Mouse (Mus musculus) granulocyte monocyte progenitor cell, adult 5-6 weeks (primary cell): ENCODE data around the gene Tenm3. TPM values are rescaled to one million over a fixed set of nuclear protein-coding genes. Genes with fewer than 3 reads are reported as not detected.

ENCODE experiments used
- ATAC-seq: replicated peaks from 2 replicates; pipeline ENCODE4 v1.8.0; 2016; ENCODE audit warnings: mild to moderate bottlenecking, moderate TSS enrichment, inconsistent platforms; ENCODE audit not compliant: poor library complexity, severe bottlenecking
- total RNA-seq, 2 experiments: library from RNA; stranded (forward) in 1 of 2; stranded (reverse) in 1 of 2; fragments of 200-712, 200-1000 nt in 1 of 2; fragments of >200 nt in 1 of 2; fragmentation: Nextera tagmentation in 1 of 2; gene quantifications; 2 replicates each; pipeline ENCODE4 v1.2.3; 2014 to 2017

Gene Tenm3
- total RNA-seq, 2 experiments from 2014 or later = not detected

DNA sequence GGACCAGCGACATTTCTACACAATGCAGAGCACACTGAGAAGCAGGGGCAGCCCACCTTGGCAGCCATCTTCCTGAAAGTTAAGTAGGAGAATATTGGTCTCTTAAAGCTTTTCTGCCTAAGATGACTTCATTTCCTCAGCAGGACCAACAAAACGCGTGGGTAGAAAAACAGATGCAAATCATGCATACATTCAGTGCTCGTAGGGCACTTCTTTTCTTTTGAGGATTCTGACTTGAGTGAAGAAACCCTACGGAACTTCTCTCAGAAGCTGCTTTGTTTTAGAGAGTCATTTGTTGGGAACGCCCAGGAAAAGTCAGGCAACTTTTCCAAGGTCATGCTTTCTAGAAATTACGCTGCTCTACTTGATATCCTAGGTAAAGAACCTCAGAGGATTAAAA lies 298.9 kb downstream of the Tenm3 start:
- ATAC-seq = no peak

DNA sequence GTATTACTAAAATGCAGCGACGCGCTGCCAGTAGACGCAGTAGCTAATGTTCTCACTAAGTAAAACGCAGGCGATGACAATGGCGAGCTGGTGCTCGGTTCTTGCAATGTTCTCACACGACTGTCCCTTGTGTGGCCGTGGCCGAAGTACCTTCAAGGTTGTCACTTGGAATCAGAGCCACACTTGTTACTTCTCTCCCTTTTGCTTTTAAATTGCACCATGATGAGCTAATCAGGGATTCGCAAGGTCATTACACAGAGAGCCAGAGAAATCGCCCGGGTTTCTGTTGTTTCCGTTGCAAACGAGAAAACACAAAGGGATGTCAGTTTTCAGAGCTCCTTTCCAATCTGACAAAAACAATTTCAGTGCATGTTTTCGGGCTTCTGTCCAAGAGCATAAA lies 301.6 kb downstream of the Tenm3 start:
- no peak for ATAC-seq

DNA sequence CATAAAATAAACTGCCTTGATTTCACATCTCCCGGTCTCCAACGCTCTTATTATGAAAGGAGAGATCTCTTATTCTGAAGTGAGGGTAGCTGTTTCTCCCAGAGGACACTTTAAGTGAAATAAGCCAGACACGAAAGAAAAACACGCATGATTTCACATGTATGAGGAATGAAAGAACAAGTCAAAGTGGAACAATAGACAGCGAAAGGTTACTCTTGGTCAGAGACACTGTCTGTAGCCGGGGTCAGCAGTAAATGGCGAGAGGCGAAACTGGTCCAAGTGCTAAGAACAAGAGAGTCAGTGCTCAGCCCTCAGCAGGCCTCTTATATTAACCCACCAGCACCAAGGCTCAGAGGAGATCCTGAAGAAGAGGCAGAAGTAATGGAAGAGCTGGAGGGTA lies 302.9 kb downstream of the Tenm3 start:
- ATAC-seq = no peak

DNA sequence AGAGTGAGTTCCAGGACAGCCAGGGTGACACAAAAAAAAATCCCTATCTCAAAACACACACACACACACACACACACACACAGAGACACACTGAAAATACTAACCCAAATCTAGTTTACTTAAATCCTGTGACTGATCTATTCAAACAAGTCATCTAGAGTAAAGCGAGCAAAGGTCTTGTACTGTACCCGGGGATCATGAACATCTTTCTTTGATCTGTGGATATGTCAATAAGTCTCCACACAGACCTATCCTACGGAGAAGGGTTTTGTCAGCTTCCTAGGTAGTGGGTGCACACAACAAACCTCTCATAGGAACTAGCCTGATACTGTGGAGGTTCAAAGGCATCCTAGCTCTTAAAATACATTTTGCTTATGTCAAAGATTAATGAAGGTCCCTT lies 307.9 kb downstream of the Tenm3 start:
- no peak for ATAC-seq

DNA sequence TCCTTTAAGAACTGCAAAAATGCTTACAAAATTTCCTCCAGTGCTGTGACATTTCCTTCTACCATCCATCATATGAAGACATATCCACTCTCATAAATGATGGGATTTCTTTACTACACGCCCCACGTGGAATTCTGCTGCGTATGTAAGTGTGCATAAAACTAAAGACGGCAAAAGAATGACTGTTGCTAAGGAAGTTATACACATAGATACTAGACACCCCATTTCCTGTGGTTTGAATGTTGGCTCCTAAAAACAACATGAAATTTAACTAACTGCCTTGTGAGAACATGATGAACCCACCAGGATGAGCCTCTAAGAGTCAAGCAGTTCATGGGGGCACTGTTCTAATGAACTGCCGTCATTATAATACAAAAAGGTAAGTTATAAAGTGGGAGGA lies 312.0 kb downstream of the Tenm3 start:
- ATAC-seq = no peak

DNA sequence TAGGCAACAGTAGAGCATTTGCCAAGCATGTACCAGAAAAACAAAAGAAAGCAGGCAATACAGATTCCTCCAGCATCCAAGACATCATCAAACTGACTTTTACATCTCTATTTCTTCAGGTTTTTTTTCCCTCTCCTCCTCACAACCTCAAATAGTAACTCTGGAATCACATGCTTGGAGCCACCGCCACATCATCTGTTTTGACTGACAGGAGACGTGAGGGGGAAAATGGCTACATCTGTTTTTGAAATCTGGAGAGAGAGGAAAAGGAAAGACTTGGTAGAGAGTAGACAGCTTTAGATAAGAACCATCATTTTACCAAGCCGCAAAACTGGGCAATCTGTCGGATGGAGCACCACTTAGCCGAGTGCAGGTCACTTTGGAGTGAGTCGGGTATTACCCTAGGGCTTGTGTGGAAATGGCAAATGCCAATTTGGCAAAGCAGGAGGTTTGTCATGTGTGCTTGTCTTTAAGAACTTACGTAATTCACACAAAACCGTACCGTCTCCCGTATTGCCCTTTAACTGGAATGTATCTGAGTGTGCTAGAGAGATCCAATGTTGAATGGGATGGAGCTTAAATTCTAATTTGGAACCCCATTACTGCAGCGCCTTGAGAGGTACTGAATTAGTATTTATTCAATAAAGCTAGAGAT lies 312.7 kb downstream of the Tenm3 start:
- no peak for ATAC-seq

DNA sequence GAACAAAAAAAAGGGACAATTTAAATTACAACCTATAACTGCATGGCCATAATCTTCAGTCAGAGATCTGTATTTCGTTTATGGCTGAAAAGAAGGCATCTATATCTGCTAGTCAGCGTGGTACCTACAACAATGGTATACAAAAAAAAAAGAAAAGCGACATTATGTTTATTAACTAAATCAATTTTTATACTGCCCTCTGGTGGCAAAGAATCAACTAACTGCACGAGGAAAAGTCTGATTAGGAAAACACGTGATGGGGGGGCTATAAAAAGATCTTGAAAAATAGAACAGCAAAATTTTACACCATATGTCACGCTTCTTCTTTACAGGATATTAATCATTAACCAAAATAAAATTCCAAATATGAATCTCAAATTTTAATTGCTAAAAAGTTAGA lies 316.3 kb downstream of the Tenm3 start:
- no peak for ATAC-seq

DNA sequence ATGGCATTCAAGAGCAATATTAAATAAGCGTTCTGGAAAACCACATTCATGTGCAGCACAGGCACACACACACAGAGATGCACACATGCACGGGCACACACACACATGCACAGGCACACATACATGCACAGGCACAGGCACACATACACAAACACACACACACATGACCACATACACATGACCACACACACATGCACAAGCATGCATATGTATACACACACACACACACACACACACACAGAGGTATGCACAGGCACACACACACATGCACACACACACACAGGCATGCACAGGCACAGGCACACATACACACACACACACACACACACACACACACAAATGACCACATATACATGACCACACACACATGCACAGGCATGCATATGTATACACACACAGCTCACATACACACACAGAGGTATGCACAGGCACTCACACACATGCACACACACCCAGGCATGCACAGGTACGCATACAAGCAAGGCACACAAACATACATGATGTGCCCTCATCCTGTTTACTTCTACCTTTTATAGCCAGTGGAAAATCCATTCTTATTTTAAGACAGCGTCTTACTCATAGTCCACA lies 321.1 kb downstream of the Tenm3 start:
- ATAC-seq = no peak

DNA sequence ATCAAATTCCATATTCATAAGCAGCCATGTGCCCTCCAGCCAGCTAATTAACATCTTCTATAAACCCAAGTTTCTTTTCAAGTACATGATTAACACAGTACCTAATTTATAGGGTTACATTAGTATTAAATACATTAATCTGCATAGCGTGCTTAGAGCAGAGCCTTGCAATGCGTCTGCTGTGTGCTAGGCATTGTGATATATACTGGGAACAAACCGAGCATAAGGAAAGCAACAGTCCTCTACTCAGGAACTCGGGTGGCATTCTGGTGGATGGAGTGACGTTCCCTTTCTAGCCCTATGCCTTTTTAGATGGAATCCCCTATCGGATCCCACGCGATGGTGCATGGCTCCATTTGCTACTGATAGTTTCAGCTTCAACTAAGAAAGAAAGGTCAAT lies 321.7 kb downstream of the Tenm3 start:
- no peak for ATAC-seq

DNA sequence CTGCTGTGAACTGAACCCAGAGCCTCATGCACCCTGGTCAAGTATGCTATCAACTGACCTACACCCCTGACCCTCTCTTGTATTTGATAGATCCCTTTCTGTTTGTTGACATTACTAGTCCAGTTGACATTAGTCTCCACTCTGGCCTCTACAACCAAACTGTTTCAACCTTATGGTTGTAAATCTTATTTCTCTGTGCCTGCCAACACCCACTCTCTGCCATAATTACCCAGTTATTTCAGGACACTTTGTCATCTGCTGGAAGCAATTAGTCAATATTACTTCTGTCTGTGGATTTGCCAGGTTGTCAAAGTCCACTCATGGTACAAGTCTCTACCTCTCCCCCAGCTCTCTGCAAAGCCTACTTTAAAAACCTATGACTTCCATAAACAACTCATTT lies 326.3 kb downstream of the Tenm3 start:
- no peak for ATAC-seq

DNA sequence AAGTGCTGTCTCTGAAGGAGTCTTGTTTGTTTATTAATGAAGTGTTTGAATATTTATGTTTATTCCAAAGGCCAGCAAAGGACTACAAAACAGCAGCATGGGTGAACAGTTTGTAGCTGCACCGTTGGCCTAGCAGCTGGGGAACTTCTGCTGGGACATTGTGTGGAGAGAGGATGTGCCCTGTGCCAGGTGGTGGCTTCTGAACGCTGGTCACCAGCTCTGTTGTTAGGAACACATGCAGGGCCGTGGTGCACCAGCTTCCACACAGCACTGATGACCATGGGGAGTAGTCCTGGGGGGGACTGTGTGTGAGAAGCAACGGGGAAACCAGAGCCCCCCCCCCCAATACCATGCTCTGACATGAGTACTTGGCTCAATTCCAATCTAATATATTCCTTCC lies 329.5 kb downstream of the Tenm3 start:
- ATAC-seq = no peak

DNA sequence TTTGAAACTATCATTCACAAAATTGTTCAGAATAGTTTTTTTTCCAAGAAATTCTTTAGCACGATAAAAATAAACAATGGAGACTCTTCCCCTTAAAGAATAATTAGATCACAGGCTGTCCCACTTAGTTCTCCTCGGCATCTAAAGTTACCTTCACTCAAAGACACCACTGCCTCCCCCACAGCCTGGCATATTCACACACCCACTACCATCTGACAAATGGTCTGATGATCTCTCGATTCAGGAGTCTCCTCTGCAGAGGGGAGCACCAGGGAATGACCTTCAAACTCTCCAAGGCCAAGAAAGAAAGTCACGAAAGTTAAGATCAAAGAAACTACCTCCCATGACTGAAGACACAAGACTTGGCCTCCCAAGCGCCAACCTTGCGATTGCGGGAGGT lies 329.9 kb downstream of the Tenm3 start:
- ATAC-seq = no peak

DNA sequence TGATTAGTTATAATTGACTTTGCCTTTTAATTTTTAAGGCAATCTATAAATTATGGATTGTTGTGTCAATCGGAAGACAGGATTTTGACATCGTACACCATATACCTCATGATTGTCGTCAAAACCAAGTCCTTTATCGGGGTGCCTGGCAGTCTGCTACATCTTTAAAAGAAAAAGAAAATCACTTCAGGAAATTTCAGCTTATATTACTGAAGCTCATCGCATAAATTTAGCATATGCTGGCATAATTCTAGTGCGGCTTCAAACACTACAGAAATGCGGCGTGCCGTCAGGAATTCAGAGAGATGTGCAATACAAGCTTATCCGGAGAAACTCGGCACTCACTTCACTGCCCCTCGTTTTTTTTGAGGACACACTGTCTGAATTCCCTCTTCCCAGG lies 332.2 kb downstream of the Tenm3 start:
- no peak for ATAC-seq

DNA sequence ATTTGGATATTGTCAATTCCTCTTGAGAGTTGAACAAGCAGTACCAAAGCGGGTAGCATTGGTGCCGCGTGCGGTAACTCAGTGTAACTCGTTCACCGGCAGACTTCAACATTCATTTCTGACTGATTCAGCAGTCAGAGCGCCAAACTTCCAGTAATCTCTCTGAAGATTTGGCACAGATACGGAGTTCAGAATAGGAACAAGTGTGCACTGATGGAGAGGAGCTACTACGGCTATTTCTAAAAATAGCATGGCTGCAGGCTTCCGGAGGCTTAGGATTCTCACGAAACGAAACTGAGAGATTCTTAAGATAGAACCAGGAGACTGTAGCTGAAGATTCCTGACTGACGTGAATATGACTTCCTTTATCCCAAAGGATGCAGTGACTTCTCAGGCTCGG lies 332.6 kb downstream of the Tenm3 start:
- ATAC-seq = no peak

DNA sequence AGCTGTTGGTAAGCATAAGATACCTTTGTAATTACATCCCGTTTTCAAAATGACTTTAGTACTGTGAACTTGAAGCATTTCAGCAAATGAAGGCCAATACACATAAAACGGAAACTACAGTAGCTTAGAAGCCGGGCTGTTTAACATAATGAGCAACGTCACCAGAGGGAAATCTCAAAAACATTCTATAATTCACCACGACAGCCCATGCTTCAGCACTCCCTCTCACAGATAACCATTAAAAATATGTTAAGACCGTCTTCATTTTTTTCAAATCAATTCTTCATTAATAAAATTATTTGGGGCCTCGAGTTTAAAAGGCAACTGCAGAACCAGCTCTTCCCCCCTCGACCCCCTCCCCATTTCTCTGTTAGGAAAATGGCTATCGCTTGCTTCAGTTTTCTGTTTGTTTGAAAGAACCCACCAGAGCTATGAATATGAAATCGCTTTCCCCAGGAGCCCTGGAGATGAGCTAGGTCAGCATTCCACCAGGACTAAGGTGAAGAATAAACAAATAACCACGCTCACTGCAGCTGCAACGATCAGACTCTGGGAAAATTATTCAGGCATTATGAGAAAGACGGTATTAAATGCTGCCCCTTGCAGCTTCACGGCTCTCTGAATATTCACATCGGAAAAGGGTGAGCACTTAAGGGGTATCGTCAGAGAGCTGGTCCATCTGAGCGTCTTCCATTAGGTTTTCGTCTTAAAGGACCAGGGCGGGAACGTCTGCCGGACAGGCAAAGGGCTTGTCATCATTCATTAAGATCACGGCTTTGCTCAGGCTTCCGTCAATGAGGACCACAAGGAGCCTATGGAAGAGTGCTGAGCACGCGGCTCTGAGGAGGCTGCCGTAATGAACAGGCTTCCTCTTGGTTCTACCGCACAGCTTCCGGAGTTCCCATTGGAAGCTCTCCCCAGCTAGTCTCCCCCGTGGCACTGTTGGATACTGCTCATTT lies 334.8 kb downstream of the Tenm3 start:
- no peak for ATAC-seq

DNA sequence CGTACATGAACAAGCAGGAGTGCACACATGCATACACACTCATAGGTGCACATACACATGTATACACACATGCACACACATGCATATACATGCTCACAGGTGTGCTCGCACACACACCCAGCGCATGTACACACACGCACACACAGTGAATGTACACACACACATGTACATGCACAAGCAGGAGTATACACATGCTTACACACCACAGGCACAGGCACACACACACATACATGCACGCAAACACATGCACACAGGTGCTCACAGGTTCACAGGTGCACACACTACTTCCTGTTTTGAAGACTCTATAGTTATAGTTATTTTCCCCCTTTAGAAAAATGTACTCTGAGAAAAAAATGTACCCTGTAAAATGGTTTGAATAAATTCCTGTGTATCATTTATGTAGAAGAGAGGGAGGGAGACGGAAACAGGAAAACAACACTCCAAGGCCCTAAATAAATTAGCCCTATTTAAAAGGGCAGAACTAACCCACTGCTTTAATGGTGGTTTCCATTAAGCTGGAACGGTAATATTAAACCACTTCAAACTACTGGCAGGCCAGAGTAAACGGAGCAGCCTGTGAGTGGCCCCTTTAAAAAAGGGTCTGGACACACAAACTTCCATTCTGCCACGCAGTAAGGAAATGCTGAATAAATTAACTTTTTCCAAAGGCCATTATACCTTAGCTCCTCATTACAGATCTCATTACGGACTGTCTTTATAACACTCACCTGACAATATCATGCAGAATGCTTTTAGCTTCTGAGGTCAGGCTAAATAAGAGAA lies 335.8 kb downstream of the Tenm3 start:
- ATAC-seq = no peak

DNA sequence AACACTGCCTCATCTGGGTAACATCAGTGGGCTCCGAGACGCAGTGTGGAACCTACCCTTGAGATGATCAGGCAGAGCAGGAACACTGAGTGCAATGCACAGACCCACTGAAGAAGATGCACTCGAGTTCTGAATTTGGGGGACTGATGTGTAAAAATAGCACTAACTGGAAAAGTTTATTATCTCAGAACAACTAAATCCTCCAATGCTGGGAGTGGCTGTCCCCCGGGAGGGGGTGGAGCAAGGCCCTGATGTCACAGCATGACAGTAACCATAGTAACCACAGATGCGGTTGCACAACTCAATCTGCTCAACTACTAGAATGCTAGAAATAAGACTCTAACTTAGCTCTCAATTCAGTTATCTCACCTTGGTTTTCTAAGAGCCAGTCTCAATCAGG lies 351.3 kb downstream of the Tenm3 start:
- ATAC-seq = no peak; the same call in 1 of the 2 replicates

DNA sequence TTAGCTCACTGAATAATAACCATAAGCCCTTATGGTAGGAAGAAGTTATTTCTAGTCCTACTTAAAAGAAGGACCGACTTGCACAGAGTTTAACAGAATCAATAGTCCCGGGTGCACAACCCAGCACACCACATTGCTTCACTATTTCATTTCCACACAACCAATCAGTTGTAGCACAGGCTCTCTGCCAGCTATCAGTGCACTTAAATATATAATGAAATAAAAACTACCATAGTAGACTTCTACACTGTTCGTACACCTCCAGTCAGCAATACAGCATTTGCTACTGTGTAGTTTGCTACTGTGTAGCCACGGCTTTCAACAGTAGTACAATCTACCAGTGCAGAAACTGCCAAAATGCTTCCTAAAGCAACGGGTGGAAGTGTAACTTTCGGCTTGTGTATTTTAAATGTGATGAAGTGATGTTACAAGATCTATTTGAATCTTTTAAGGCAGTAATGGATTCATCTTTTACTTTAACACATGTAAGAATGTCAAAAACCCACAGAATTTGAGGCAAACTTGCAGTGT lies 353.1 kb downstream of the Tenm3 start:
- ATAC-seq = no peak

DNA sequence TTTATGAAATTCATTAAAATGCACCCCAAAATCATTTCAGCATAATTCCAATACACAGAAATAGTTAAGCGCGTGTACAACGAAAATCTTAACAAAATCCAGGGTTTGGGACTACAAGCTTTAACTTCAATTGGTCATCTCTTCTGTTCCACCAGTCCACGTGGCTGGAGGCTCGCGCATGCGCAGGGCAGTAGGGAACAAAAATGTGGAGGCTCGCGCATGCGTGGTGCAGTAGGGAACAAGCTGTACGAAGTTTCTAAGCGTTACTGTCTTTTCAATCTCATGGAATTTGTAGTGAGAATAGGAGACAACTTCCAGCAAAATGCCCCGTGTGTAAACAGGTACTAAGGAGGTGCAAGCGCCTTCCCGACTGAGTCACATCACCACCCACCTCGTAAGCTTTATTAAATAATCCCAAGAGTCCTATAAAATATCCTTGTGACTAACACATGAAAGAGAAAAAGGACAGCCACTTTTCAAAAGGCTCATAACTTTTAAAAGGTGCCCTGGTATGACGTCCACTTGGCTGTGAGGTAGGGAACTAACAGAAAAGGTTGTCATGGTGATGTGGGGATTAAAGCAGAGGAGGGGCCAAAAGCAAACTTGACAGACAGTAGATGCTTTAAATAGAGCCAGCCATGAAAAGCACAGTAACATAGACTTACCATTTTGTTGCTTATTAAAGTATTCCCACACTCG lies 353.7 kb downstream of the Tenm3 start:
- ATAC-seq = no peak

DNA sequence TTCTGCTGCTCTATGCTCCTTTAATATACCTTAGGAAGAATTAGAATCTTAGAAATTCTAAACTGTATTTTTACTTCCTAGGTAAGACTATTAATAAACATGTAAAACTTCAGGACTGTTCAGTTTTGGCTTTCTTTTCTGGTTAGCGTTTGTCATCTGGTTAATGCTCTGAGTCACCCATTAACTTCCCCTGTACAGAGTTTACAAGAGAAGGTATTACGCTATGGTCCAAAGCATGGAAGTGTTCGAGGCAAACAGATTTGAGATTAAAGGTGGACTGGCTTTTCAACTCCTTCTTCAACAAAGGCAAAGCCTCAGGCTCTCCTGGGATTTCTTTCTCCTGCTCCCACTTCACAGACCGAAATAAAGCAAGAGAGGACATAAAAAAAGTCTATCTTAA lies 354.3 kb downstream of the Tenm3 start:
- no peak for ATAC-seq
